ENCODE assay signal across 25 mouse cellular contexts in the genomic region with DNA sequence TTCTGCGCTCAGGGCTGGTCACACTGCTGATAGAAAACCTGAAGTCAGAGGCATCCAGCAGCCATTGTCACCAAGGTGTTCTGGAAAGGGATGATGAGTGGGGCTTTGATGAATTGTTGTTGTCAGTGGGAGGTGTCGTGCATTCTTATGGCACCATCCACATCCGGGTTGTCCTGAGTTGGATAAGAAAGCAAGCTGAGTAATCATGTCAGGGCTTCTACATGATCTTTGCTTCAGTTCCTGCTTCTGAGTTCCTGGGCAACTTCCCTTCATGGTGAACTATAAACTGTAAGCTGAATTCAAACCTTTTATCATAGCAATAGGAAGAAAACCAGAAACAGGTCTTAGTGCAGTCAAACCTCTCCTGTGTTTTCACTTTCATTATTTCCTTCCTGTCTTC.
DNase-seq lines count a peak whose midpoint lies in the region; ATAC-seq lines count a peak whose summit lies in the region.
"Had no signal": no experiment of that assay in that cellular context is flagged by ENCODE, and none has a peak within 500 bp of the region (broad histone marks: within the 10 kb centered on the region; RNA-seq: fewer than 3 reads in every experiment).

No protein-coding gene starts in this region.

- H3K9me3 ChIP-seq in forebrain, embryonic 14.5 days (replicated peaks; ENCODE audit: control insufficient read depth, low read length): no peaks in the 10 kb centered on the region
- H3K9me3 ChIP-seq in kidney, embryonic 15.5 days (replicated peaks): no peaks in the 10 kb centered on the region
- H3K9me3 ChIP-seq: embryonic facial prominence, embryonic 10.5 days; heart, embryonic 10.5 days; hindbrain, embryonic 15.5 days; limb, embryonic 15.5 days; lung, embryonic 15.5 days; midbrain, embryonic 12.5 days had no signal

- H3K4me2 ChIP-seq in forebrain, embryonic 14.5 days (ENCODE audit: low read length): no peak overlapping the region
- no peak overlapping the region for H3K4me2 ChIP-seq in kidney, embryonic 15.5 days
- H3K4me2 ChIP-seq: hindbrain, embryonic 15.5 days; limb, embryonic 15.5 days; lung, embryonic 15.5 days; midbrain, embryonic 12.5 days had no signal

- H3K9ac ChIP-seq in forebrain, embryonic 14.5 days (ENCODE audit: low read length): no peak overlapping the region
- H3K9ac ChIP-seq in kidney, embryonic 15.5 days: no peak overlapping the region
- H3K9ac ChIP-seq: forebrain, postnatal 0 days; hindbrain, embryonic 15.5 days; limb, embryonic 15.5 days; liver, embryonic 14.5 days; lung, embryonic 15.5 days; midbrain, embryonic 12.5 days had no signal

- H3K4me1 ChIP-seq in forebrain, embryonic 14.5 days (ENCODE audit: control insufficient read depth, insufficient read depth, low read length): no peaks in the 10 kb centered on the region
- no peaks in the 10 kb centered on the region for H3K4me1 ChIP-seq in kidney, embryonic 15.5 days
- H3K4me1 ChIP-seq: embryonic facial prominence, embryonic 10.5 days; hindbrain, embryonic 15.5 days; limb, embryonic 15.5 days; lung, embryonic 15.5 days; midbrain, embryonic 12.5 days had no signal

- WGBS in forebrain, embryonic 14.5 days: 75% methylated on average over 3 of the region's 3 CpGs
- WGBS in kidney, embryonic 15.5 days: 66% methylated on average over 3 of the region's 3 CpGs

- no peak overlapping the region for H3K4me3 ChIP-seq in forebrain, embryonic 14.5 days (ENCODE audit: low read depth, low read length)
- H3K4me3 ChIP-seq in kidney, embryonic 15.5 days (replicated peaks): no peak overlapping the region
- H3K4me3 ChIP-seq: embryonic facial prominence, embryonic 10.5 days; heart, embryonic 10.5 days; hindbrain, embryonic 15.5 days; left cerebral cortex, adult 2 months; limb, embryonic 15.5 days; lung, embryonic 15.5 days; midbrain, embryonic 12.5 days had no signal

- H3K27ac ChIP-seq in forebrain, embryonic 14.5 days (ENCODE audit: low read depth, low read length): no peak overlapping the region
- no peak overlapping the region for H3K27ac ChIP-seq in kidney, embryonic 15.5 days
- H3K27ac ChIP-seq: embryonic facial prominence, embryonic 10.5 days; heart, embryonic 10.5 days; hindbrain, embryonic 15.5 days; left cerebral cortex, adult 2 months; limb, embryonic 15.5 days; liver, embryonic 14.5 days; lung, embryonic 15.5 days; midbrain, embryonic 12.5 days had no signal

- no peaks in the 10 kb centered on the region for H3K36me3 ChIP-seq in forebrain, embryonic 14.5 days (ENCODE audit: control insufficient read depth, insufficient read depth, low read length)
- H3K36me3 ChIP-seq in kidney, embryonic 15.5 days: no peaks in the 10 kb centered on the region
- H3K36me3 ChIP-seq: embryonic facial prominence, embryonic 10.5 days; heart, embryonic 10.5 days; hindbrain, embryonic 15.5 days; limb, embryonic 15.5 days; lung, embryonic 15.5 days; midbrain, embryonic 12.5 days had no signal

- no peaks in the 10 kb centered on the region for H3K27me3 ChIP-seq in forebrain, embryonic 14.5 days (replicated peaks; ENCODE audit: control insufficient read depth, insufficient read depth, low read length)
- H3K27me3 ChIP-seq in kidney, embryonic 15.5 days: no peaks in the 10 kb centered on the region
- H3K27me3 ChIP-seq: hindbrain, embryonic 15.5 days; limb, embryonic 15.5 days; lung, embryonic 15.5 days; midbrain, embryonic 12.5 days had no signal

- ATAC-seq in CD4-positive, CD25-positive, alpha-beta regulatory T cell, adult 4 months: peak; percentile 66
- ATAC-seq in megakaryocyte-erythroid progenitor cell, adult 5-6 weeks (replicated peaks; ENCODE audit: low FRiP score, low TSS enrichment, poor library complexity, severe bottlenecking): no peak
- no peak for ATAC-seq in forebrain, embryonic 14.5 days
- no peak for ATAC-seq in kidney, embryonic 15.5 days (replicated peaks; ENCODE audit: low FRiP score)
- ATAC-seq: forebrain, postnatal 0 days; intestine, embryonic 16.5 days had no signal

- DNase-seq in ZHBTc4 (ENCODE audit: low read depth, low spot score): peak; percentile 5
- DNase-seq in induced T-regulatory cell, adult 2 months (ENCODE audit: low read depth): peak; percentile 35
- DNase-seq in naive thymus-derived CD4-positive, alpha-beta T cell, adult 2 months (ENCODE audit: low read depth): peak; percentile 37
- no peak for DNase-seq in forebrain, embryonic 14.5 days (ENCODE audit: low spot score)
- DNase-seq: adrenal gland, adult 8-10 months; cerebellum, adult 8-10 months; forebrain, postnatal 0 days; heart, postnatal 4 days; kidney, postnatal 4 days; layer of hippocampus, adult 9-11 months; left cerebral cortex, postnatal 4 days; lung, postnatal 4 days; thymus, postnatal 14 days had no signal
